Mouse (Mus musculus): ENCODE results near the gene Bex1. TPM values are rescaled to one million over a fixed set of nuclear protein-coding genes. Genes with fewer than 3 reads are reported as not detected.

The Bex1 gene
- polyA plus RNA-seq (2012; fragmentation: generic; extraction: Trizol) = under 1 TPM in 1 of 2 experiments, not detected in 1; 0.06 TPM

DNA sequence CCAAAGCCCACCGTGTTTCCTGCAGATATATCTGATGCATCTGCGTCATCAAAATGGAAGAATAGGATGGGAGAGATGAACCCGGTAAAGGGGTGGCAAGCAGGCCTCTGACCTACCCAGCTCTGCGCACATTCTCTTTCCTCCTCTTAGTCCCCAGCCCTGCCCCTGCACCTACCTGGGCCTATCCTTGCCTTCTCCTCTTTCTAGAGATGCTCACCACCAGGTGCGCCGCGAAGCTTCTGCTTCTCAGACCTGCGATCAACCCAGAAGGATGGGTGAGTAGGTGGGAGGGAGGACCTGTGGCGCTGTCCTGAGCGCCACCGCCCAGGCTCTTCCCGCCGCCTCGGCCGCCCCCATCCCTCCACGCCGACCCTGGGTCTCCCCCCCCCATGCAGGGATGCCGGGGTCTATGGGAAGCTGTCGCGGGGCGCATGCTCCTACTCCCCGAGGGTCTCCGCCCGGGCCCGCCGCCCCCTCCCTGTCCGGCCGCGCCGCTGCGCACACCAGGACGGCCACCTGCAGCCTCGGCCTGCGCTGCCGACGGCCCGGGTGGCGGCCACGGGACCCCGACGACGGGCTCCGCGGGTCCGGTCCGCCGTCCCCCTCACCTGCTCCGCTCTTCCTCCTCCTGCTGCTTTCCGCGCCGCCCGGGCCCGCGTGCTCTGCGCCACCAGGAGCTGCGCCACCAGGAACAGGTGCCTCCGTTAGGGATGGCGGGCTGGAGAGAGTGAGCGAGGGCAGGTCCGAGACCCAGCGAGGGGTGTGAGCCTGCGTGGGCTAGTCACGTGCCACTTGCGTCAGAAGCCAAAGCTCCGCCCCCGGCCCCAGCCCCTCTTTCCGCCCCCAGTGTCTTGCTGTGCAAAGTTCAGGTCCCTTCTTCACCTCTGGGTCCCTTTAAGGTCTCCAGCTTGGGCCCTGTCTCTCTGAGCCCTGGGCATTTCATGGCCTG is at the start of gene Bex1, which contains the start of gene Tceal7:
Gene Bex1, minus strand, starts transcription at position 785 of the 949 bp plus-strand sequence.
Gene Tceal7, plus strand, starts transcription at position 51 of the 949 bp plus-strand sequence.

DNA sequence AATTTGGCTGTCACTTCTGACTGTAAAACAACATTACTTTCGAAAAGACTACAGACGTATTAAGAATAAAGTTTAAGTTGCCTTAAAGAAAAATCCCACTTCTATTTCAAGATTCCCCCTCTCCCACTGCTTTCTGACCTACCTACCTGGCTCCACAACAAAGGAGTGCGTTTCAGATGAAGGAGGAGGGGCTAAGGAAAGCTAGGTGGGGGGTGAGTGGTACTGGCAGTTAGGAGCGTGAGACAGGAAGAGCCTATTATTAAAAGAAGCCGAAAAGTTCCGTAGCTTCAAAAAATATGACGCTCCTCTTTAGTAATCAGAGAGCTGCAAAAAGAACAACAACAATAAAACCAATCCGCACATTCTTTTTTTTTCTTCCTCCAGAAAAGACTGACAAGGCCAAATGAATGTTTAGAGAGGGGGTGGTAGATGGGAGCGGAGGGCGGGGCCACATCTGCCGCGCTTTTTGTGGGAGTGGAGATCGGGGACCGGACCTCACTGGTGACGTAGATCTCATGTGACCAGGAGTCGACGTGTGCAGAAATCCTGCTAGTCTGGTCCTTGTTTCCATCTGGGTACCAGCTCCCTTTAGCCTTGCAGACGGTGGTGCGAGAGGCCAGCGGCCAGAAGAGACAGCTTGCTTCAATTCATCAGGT is 29.4 kb upstream of the Bex1 start, which contains the start of gene Tceal9:
Gene Tceal9, plus strand, starts transcription at position 506 of the 656 bp plus-strand sequence.

GRCm38 (mm10) chrX:136203664-136204066 is 11.6 kb downstream of the Bex1 start, which contains the start of gene Tceal5:
TSS of gene Tceal5 (minus strand) at chrX:136203876.

DNA sequence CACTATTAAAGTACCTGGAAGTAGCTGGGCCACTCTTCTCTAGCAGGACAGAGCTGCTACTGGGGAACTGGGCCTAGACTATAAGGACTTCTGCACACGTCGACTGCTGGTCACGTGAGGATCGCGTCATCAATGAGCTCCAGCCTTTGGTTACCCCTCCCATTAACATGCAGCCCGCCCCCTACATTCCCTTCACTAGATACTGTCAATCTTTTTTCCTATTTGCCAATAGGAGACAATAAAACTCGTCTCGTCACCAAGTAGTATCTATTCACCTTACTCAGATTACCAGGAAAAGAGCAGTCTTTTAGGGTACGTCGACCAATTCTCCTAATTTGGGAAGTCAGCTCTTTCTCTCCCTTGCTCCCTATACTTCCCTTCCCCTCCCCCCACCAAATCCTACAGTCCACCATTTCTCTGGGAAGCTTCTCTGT is 43.2 kb downstream of the Bex1 start, which contains the start of gene Tceal8:
Gene Tceal8, minus strand, starts transcription at position 225 of the 434 bp plus-strand sequence.

Other genes with a start within 250 kb of the Bex1 start
- gene Arxes2, start 221.7 kb downstream of the Bex1 start, polyA plus RNA-seq (2012; fragmentation: generic; extraction: Trizol) = under 1 TPM; 0.06 to 0.27 TPM
- not detected for gene Arxes1, start 182.1 kb downstream of the Bex1 start, polyA plus RNA-seq (2012; fragmentation: generic; extraction: Trizol)
- under 1 TPM in 1 of 2 experiments, not detected in 1; 0.02 TPM for gene Bex2, start 147.3 kb downstream of the Bex1 start, polyA plus RNA-seq (2012; fragmentation: generic; extraction: Trizol)
- under 1 TPM; 0.05 to 0.54 TPM for gene Nxf3, start 130.3 kb downstream of the Bex1 start, polyA plus RNA-seq (2012; fragmentation: generic; extraction: Trizol)
- not detected for gene Bex4, start 76.5 kb downstream of the Bex1 start, polyA plus RNA-seq (2012; fragmentation: generic; extraction: Trizol)
- 10 to 100 TPM; 23.0 to 36.2 TPM for gene Tceal8, start 43.2 kb downstream of the Bex1 start, polyA plus RNA-seq (2012; fragmentation: generic; extraction: Trizol)
- not detected for gene Tceal5, start 11.6 kb downstream of the Bex1 start, polyA plus RNA-seq (2012; fragmentation: generic; extraction: Trizol)
- not detected for gene Tceal7, start 734 bp downstream of the Bex1 start, polyA plus RNA-seq (2012; fragmentation: generic; extraction: Trizol)
- 10 to 100 TPM; 15.1 to 99.1 TPM for gene Tceal9, start 29.6 kb upstream of the Bex1 start, polyA plus RNA-seq (2012; fragmentation: generic; extraction: Trizol)
- 100 to 1,000 TPM; 334 to 420 TPM for gene Bex3, start 54.7 kb upstream of the Bex1 start, polyA plus RNA-seq (2012; fragmentation: generic; extraction: Trizol)

Data from C3H10T1/2 (cell line).